Mouse (Mus musculus) liver, postnatal 0 days (tissue): ENCODE results near the gene Olfr56. TPM values are rescaled to one million over a fixed set of nuclear protein-coding genes. Genes with fewer than 3 reads are reported as not detected.
A peak's percentile ranks its signal among the peaks of the same experiment; 100 is the strongest.
"Not testable (repeated sequence)": the region's sequence is repeated elsewhere in the genome, so short reads cannot be mapped to it uniquely, and the experiment has no call there.

Experiments used
- ATAC-seq: fragments of 200-750 bp; cut with Nextera tagmentation; 2 replicates; pipeline ENCODE4 v1.8.0; 2017; ENCODE audit warnings: mild to moderate bottlenecking, moderate library complexity
- DNase-seq: peaks from one replicate; pipeline ENCODE4 v3.0.0-alpha.2; 2016
- H3K27ac ChIP-seq: fragments of 300-500 bp; sonication (generic); 2 replicates; pipeline ENCODE4 v1.5.1; 2014; ENCODE audit warnings: antibody characterized with exemption, moderate library complexity, mild to moderate bottlenecking, low read depth
- H3K27me3 ChIP-seq: fragments of 300-500 bp; sonication (generic); 2 replicates; pipeline ENCODE4 v1.6.1; 2014; ENCODE audit warnings: low read length, control low read depth, mixed read lengths; ENCODE audit not compliant: insufficient read depth
- H3K36me3 ChIP-seq: fragments of 300-500 bp; sonication (generic); replicated peaks from 2 replicates; pipeline ENCODE4 v1.6.1; 2014; ENCODE audit warnings: mild to moderate bottlenecking, control low read depth, low read length, moderate library complexity, mixed read lengths; ENCODE audit not compliant: insufficient read depth
- H3K4me1 ChIP-seq: fragments of 300-500 bp; sonication (generic); 2 replicates; pipeline ENCODE4 v1.6.1; 2014; ENCODE audit warnings: antibody characterized with exemption, mild to moderate bottlenecking, control low read depth; ENCODE audit not compliant: insufficient read depth
- H3K4me2 ChIP-seq: fragments of 300-500 bp; sonication (generic); 2 replicates; pipeline ENCODE4 v1.6.1; 2014; ENCODE audit warnings: low read depth, mild to moderate bottlenecking, low read length, moderate library complexity, mixed read lengths
- H3K4me3 ChIP-seq: fragments of 300-500 bp; sonication (generic); 2 replicates; pipeline ENCODE4 v1.5.1; 2014; ENCODE audit warnings: low read depth, low read length
- H3K9ac ChIP-seq: fragments of 300-500 bp; sonication (generic); replicated peaks from 2 replicates; pipeline ENCODE4 v1.6.1; 2014; ENCODE audit warnings: mild to moderate bottlenecking, moderate library complexity
- H3K9me3 ChIP-seq: fragments of 300-500 bp; sonication (generic); 2 replicates; pipeline ENCODE4 v1.6.1; 2016; ENCODE audit warnings: mild to moderate bottlenecking, control low read depth, low read length, mixed read lengths
- CTCF ChIP-seq: sonication (generic); IDR thresholded peaks from 2 replicates; pipeline ENCODE4 v1.5.1; 2016; ENCODE audit warnings: antibody characterized with exemption, low read depth
- EP300 ChIP-seq: IDR thresholded peaks from 2 replicates; pipeline ENCODE4 v1.6.1; 2016; ENCODE audit warnings: antibody characterized with exemption, low read depth, mild to moderate bottlenecking
- WGBS: fragments of 180-500 bp; shearing (Covaris S2); extraction: QIAGEN DNeasy Blood & Tissue Kit; methylation state at CpG from one replicate; pipeline ENCODE4 v1.1.7; 2014; ENCODE audit not compliant: insufficient replicate concordance; 5-methylcytosine and 5-hydroxymethylcytosine counted together
- polyA plus RNA-seq: library from polyadenylated mRNA; unstranded; fragments of >200 nt; fragmentation: Nextera tagmentation; extraction: Ambion mirVana; gene quantifications from 2 replicates; pipeline ENCODE4 v1.2.1, GENCODE M21; 2015

Gene Olfr56
- polyA plus RNA-seq, 1 experiment from 2014 or later, result 0.16 TPM

- ATAC-seq, result peak; percentile 51
- no peaks in the 10 kb centered on the region for H3K36me3 ChIP-seq
- H3K4me2 ChIP-seq, result no peak overlapping the region
- peaks cover 3% of the 10 kb centered on the region; the same call in 1 of the 2 replicates for H3K9me3 ChIP-seq
- no peak overlapping the region for H3K9ac ChIP-seq
- no peak overlapping the region for H3K4me3 ChIP-seq
- H3K4me1 ChIP-seq, result peaks cover 8% of the 10 kb centered on the region; the same call in 1 of the 2 replicates
- 0 out of 2 replicates have a peak overlapping the region, but pooled peaks have one; percentile 39 for H3K27ac ChIP-seq
- peak; percentile 24 for DNase-seq
- 42% methylated on average over 4 of the region's 4 CpGs for WGBS
- peaks cover 13% of the 10 kb centered on the region for H3K27me3 ChIP-seq
- TF ChIP-seq CTCF (no peak), EP300 (no peak)
Observed at GRCm38 (mm10) chr11:49170576-49170975, 191.9 kb downstream of the Olfr56 start.

- DNase-seq (no peak), ATAC-seq (no peak)
- no peak overlapping the region for H3K27ac ChIP-seq
- no peaks in the 10 kb centered on the region for H3K36me3 ChIP-seq
- no peak for TF ChIP-seq CTCF
- TF ChIP-seq EP300, result no peak
- no peaks in the 10 kb centered on the region for H3K9me3 ChIP-seq
- H3K9ac ChIP-seq, result no peak overlapping the region
- H3K4me1 ChIP-seq, result peaks cover 2% of the 10 kb centered on the region; the same call in 1 of the 2 replicates
- no peaks in the 10 kb centered on the region for H3K27me3 ChIP-seq
- H3K4me2 ChIP-seq, result no peak overlapping the region
- 33% methylated on average over 8 of the region's 8 CpGs for WGBS
- no peak overlapping the region for H3K4me3 ChIP-seq
Observed at GRCm38 (mm10) chr11:49175345-49175744, 196.7 kb downstream of the Olfr56 start.

GRCm38 (mm10) chr11:49176047-49176779 is 197.5 kb downstream of the Olfr56 start:
- not testable (repeated sequence) for H3K4me2 ChIP-seq, H3K9ac ChIP-seq, ATAC-seq, H3K4me3 ChIP-seq, H3K9me3 ChIP-seq, DNase-seq, H3K4me1 ChIP-seq, H3K36me3 ChIP-seq, H3K27ac ChIP-seq, H3K27me3 ChIP-seq
- WGBS, result 56% methylated on average over 4 of the region's 4 CpGs

GRCm38 (mm10) chr11:49183172-49183571 is 204.5 kb downstream of the Olfr56 start:
- Histone ChIP-seq H3K27ac (no peak overlapping the region), H3K9me3 (no peaks in the 10 kb centered on the region), H3K36me3 (no peaks in the 10 kb centered on the region), H3K27me3 (no peaks in the 10 kb centered on the region), H3K4me3 (no peak overlapping the region), H3K4me2 (no peak overlapping the region), H3K4me1 (no peaks in the 10 kb centered on the region), H3K9ac (no peak overlapping the region)
- ATAC-seq (no peak), DNase-seq (no peak)
- WGBS, result 61% methylated on average over 1 of the region's 1 CpGs
- TF ChIP-seq EP300 (no peak), CTCF (no peak)

Other genes with a start within 250 kb of the Olfr56 start
- 397 and 398 TPM in 2 replicates for gene Rack1, start 178.6 kb upstream of the Olfr56 start, polyA plus RNA-seq
- gene Trim41, start 161.5 kb upstream of the Olfr56 start, polyA plus RNA-seq, result 2.2 and 2.3 TPM in 2 replicates
- gene Trim7, start 152.7 kb upstream of the Olfr56 start, polyA plus RNA-seq, result 0.48 and 0.52 TPM in 2 replicates
- 4.9 and 5.0 TPM in 2 replicates for gene Gm12184, start 152.2 kb upstream of the Olfr56 start, polyA plus RNA-seq
- 42.7 and 44.1 TPM in 2 replicates for gene Irgm1, start 107.2 kb upstream of the Olfr56 start, polyA plus RNA-seq
- 0.66 and 0.86 TPM in 2 replicates for gene Gm5431, start 76.7 kb upstream of the Olfr56 start, polyA plus RNA-seq
- 4.2 and 4.5 TPM in 2 replicates for gene Psme2b, start 32.7 kb upstream of the Olfr56 start, polyA plus RNA-seq
- 0.67 and 1.2 TPM in 2 replicates for gene 9930111J21Rik1, start 509 bp downstream of the Olfr56 start, polyA plus RNA-seq
- 0.05 TPM in 1 of 2 replicates, not detected in the other for gene Gm12185, start 13.3 kb downstream of the Olfr56 start, polyA plus RNA-seq
- 36.5 and 38.9 TPM in 2 replicates for gene Tgtp1, start 15.3 kb downstream of the Olfr56 start, polyA plus RNA-seq
- 1.2 and 1.4 TPM in 2 replicates for gene 9930111J21Rik2, start 72.4 kb downstream of the Olfr56 start, polyA plus RNA-seq
- gene Tgtp2, start 85.3 kb downstream of the Olfr56 start, polyA plus RNA-seq, result 5.1 and 7.1 TPM in 2 replicates
- 29.7 and 29.8 TPM in 2 replicates for gene Ifi47, start 97.7 kb downstream of the Olfr56 start, polyA plus RNA-seq
- gene Olfr1396, start 136.0 kb downstream of the Olfr56 start, polyA plus RNA-seq, result not detected in 2 replicates
- gene Olfr1395, start 163.4 kb downstream of the Olfr56 start, polyA plus RNA-seq, result not detected in 2 replicates
- gene Olfr1394, start 175.5 kb downstream of the Olfr56 start, polyA plus RNA-seq, result not detected in 2 replicates
- gene Btnl9, start 208.3 kb downstream of the Olfr56 start, polyA plus RNA-seq, result 1.6 and 1.9 TPM in 2 replicates
- 8.6 and 8.8 TPM in 2 replicates for gene Zfp62, start 224.4 kb downstream of the Olfr56 start, polyA plus RNA-seq